Mouse (Mus musculus): ENCODE results near the gene Wdr61.

The Wdr61 gene

GRCm38 (mm10) chr9:54683814-54684605 is 50.3 kb downstream of the Wdr61 start:
- ATAC-seq (ENCODE audit: low TSS enrichment) = no peak

DNA sequence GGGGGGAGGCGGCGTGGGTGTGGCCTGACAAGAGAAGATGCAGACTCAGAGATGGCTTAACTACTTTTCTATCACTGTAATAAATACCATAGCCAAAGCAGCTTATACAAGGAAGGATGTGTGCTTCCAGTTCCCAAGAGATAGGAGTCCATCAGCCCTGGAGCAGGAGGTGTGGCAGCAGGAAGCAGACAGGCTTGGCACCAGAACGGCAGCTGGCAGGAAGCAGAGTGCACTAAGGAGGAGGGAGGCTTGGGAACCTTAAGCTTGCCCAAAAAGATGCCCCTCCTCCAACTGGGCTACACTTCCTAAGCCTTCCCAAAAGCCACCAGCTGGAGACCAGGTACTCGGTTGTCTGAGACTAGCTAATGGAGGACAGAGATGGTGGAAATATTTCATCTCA is 51.5 kb downstream of the Wdr61 start:
- no peak for ATAC-seq (ENCODE audit: low TSS enrichment)

DNA sequence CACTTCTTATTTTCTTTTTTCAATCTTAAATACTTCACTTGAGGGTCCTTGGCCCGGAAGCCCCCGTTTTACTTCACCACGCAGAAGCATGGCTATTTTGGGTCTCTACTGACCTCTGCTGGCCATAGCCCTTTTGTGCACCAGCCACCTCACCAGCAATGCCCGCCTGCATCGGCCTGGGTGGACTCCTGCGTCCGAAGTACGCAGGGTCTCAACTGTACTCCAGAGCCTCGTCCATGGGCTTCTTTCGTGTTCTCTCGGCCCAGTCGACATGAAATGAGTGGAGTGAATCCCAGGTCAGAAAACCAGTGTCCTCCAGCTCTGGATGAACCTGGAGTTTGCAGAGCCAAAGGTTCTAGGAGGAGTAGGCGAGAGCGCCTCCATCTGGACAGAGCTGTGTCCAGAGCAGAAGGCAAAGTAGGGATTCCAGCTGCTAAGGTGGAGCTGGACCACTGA is 57.8 kb downstream of the Wdr61 start:
- ATAC-seq (ENCODE audit: low TSS enrichment) = peak; percentile 95

GRCm38 (mm10) chr9:54673887-54674286 is 60.4 kb downstream of the Wdr61 start:
- no peak for ATAC-seq (ENCODE audit: low TSS enrichment)

DNA sequence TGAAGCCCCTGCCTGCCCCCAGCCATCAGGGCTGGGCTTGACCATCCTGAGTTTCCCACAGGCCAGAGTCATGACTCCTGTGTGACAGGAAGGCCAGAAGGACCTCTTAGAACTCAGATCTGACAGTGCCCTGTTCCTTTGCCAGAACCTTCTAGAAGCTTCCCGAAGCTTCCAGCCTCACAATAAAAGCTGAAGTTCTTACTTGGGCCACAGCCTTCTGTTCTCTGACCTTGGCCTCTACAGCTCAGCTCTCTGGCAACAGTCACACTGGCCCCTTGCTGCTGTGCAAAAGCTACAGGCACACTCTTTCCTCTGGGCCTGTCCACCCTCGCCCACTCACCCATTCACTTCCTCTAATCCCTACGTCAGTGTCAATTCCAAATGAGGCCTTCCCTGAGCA is 62.4 kb downstream of the Wdr61 start:
- no peak for ATAC-seq (ENCODE audit: low TSS enrichment)

GRCm38 (mm10) chr9:54668455-54668854 is 65.9 kb downstream of the Wdr61 start:
- peak; percentile 84 for ATAC-seq (ENCODE audit: low TSS enrichment)

DNA sequence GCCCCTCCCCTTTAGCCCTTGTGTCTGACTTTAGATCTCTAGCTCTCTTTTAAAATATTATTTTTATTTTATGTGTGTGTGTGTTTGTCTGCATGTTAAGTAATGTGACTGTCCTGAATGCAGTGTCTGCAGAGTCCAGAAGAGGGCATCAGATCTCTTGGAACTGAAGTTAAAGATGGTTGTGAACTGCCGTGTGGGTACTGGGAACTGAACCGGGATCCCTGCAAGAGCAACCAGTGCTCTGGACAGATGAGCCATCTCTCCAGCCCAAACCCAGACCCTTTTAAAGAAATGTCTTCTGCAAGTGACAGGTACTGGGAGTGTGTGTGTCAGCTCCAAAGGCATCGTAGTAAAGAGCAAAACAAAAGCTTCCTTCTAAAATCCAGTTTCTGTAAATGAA is 68.2 kb downstream of the Wdr61 start:
- ATAC-seq (ENCODE audit: low TSS enrichment) = no peak

Data from frontal cortex, adult (tissue).